7 mouse cellular contexts compared by ENCODE assay signal in genomic region chr7:12479009-12479346, GRCm38 (mm10). TPM values are rescaled to one million over a fixed set of nuclear protein-coding genes. Genes with fewer than 3 reads are reported as not detected.
DNase-seq lines count a peak whose midpoint lies in the region; ATAC-seq lines count a peak whose summit lies in the region.

No protein-coding gene starts in this region.

- 3% methylated on average over 5 of the region's 8 CpGs for WGBS in neural tube, embryonic 11.5 days
- under 1% methylated on average over 8 of the region's 8 CpGs for WGBS in embryonic facial prominence, embryonic 15.5 days
- WGBS in limb, embryonic 13.5 days, result 2% methylated on average over 7 of the region's 8 CpGs
- 2% methylated on average over 8 of the region's 8 CpGs for WGBS in stomach, embryonic 16.5 days

- no peak for DNase-seq in neural tube, embryonic 11.5 days (ENCODE audit: low spot score)
- DNase-seq in neural tube, embryonic 10.5 days (ENCODE audit: extremely low spot score, low spot score), result no peak
- no peak for DNase-seq in adrenal gland, postnatal 10 days
- DNase-seq in cerebellum, adult 8-10 months, result no peak

- peaks cover 11% of the 10 kb centered on the region for H3K9me3 ChIP-seq in neural tube, embryonic 11.5 days (ENCODE audit: control insufficient read depth, low read length)
- H3K9me3 ChIP-seq in embryonic facial prominence, embryonic 15.5 days (replicated peaks), result 0 out of 2 replicates have a peak, but pooled peaks cover 5% of the 10 kb centered on the region
- peaks cover 23% of the 10 kb centered on the region for H3K9me3 ChIP-seq in limb, embryonic 13.5 days
- H3K9me3 ChIP-seq in stomach, embryonic 16.5 days (replicated peaks; ENCODE audit: control insufficient read depth, low read length), result peaks cover 19% of the 10 kb centered on the region

- H3K27me3 ChIP-seq in neural tube, embryonic 11.5 days (ENCODE audit: control insufficient read depth, insufficient read depth, low read length), result no peaks in the 10 kb centered on the region
- no peaks in the 10 kb centered on the region for H3K27me3 ChIP-seq in embryonic facial prominence, embryonic 15.5 days
- H3K27me3 ChIP-seq in limb, embryonic 13.5 days, result no peaks in the 10 kb centered on the region
- no peaks in the 10 kb centered on the region for H3K27me3 ChIP-seq in stomach, embryonic 16.5 days (ENCODE audit: control insufficient read depth, insufficient read depth, low read length)

- H3K4me3 ChIP-seq in neural tube, embryonic 11.5 days (ENCODE audit: low read depth, low read length), result peak overlapping the region; percentile 94
- H3K4me3 ChIP-seq in embryonic facial prominence, embryonic 15.5 days (replicated peaks), result peak overlapping the region; percentile 84
- peak overlapping the region; percentile 78 for H3K4me3 ChIP-seq in limb, embryonic 13.5 days
- H3K4me3 ChIP-seq in stomach, embryonic 16.5 days (replicated peaks; ENCODE audit: low read length), result peak overlapping the region; percentile 95

- no peaks in the 10 kb centered on the region for H3K4me1 ChIP-seq in neural tube, embryonic 11.5 days (ENCODE audit: control insufficient read depth, insufficient read depth, low read length)
- 0 out of 2 replicates have a peak, but pooled peaks cover 6% of the 10 kb centered on the region for H3K4me1 ChIP-seq in embryonic facial prominence, embryonic 15.5 days
- H3K4me1 ChIP-seq in limb, embryonic 13.5 days, result 0 out of 2 replicates have a peak, but pooled peaks cover 5% of the 10 kb centered on the region
- H3K4me1 ChIP-seq in stomach, embryonic 16.5 days (ENCODE audit: control insufficient read depth, insufficient read depth, low read length), result peaks cover 2% of the 10 kb centered on the region; the same call in 1 of the 2 replicates

- H3K27ac ChIP-seq in neural tube, embryonic 11.5 days (ENCODE audit: low read depth, low read length), result no peak overlapping the region
- H3K27ac ChIP-seq in embryonic facial prominence, embryonic 15.5 days (replicated peaks), result no peak overlapping the region
- H3K27ac ChIP-seq in limb, embryonic 13.5 days, result peak overlapping the region; percentile 89; the same call in 1 of the 2 replicates
- peak overlapping the region; percentile 86; the same call in 1 of the 2 replicates for H3K27ac ChIP-seq in stomach, embryonic 16.5 days (ENCODE audit: low read length)

- ATAC-seq in neural tube, embryonic 11.5 days (ENCODE audit: insufficient read depth, low FRiP score, low TSS enrichment), result peak; percentile 24; the same call in 1 of the 2 replicates
- no peak for ATAC-seq in embryonic facial prominence, embryonic 15.5 days (ENCODE audit: insufficient number of reproducible peaks, low FRiP score, low TSS enrichment, low read depth)
- ATAC-seq in limb, embryonic 13.5 days (ENCODE audit: low FRiP score, low read depth), result peak; percentile 38; the same call in 1 of the 2 replicates
- no peak for ATAC-seq in stomach, embryonic 16.5 days (ENCODE audit: insufficient read depth, low FRiP score)

- H3K36me3 ChIP-seq in neural tube, embryonic 11.5 days (ENCODE audit: control insufficient read depth, insufficient read depth, low read length), result peaks cover 33% of the 10 kb centered on the region
- peaks cover 38% of the 10 kb centered on the region for H3K36me3 ChIP-seq in embryonic facial prominence, embryonic 15.5 days
- H3K36me3 ChIP-seq in limb, embryonic 13.5 days, result peaks cover 39% of the 10 kb centered on the region
- peaks cover 37% of the 10 kb centered on the region for H3K36me3 ChIP-seq in stomach, embryonic 16.5 days (ENCODE audit: control insufficient read depth, insufficient read depth, low read length)

- H3K4me2 ChIP-seq in neural tube, embryonic 11.5 days (ENCODE audit: low read depth), result peak overlapping the region; percentile 48
- H3K4me2 ChIP-seq in embryonic facial prominence, embryonic 15.5 days (replicated peaks), result peak overlapping the region; percentile 47
- H3K4me2 ChIP-seq in limb, embryonic 13.5 days (replicated peaks), result peak overlapping the region; percentile 68
- peak overlapping the region; percentile 60 for H3K4me2 ChIP-seq in stomach, embryonic 16.5 days (ENCODE audit: low read depth, low read length)

- H3K9ac ChIP-seq in neural tube, embryonic 11.5 days (ENCODE audit: low read length), result peak overlapping the region; percentile 98
- H3K9ac ChIP-seq in embryonic facial prominence, embryonic 15.5 days, result peak overlapping the region; percentile 77; the same call in 1 of the 2 replicates
- H3K9ac ChIP-seq in limb, embryonic 13.5 days, result peak overlapping the region; percentile 97
- peak overlapping the region; percentile 99 for H3K9ac ChIP-seq in stomach, embryonic 16.5 days (ENCODE audit: low read length)

RNA-seq across cellular contexts. Expression of gene Zfp606, which starts 0.9 kb away (rescaled TPM):
- 46.7 and 48.0 TPM in 2 replicates for polyA plus RNA-seq in neural tube, embryonic 11.5 days (2014; fragmentation: Nextera tagmentation; extraction: Ambion mirVana)
- polyA plus RNA-seq in embryonic facial prominence, embryonic 15.5 days (2015; fragmentation: Nextera tagmentation; extraction: Ambion mirVana), result 18.2 and 18.6 TPM in 2 replicates
- 26.0 and 29.8 TPM in 2 replicates for polyA plus RNA-seq in limb, embryonic 13.5 days (2015; fragmentation: Nextera tagmentation; extraction: Ambion mirVana)
- 16.6 and 16.8 TPM in 2 replicates for polyA plus RNA-seq in stomach, embryonic 16.5 days (2015; fragmentation: Nextera tagmentation; extraction: Ambion mirVana)
- total RNA-seq in adrenal gland, postnatal 10 days (2021), result 10 to 100 TPM in 1 of 2 experiments, 1 to 10 TPM in 1; 8.8 to 16.4 TPM

RNA-seq across cellular contexts. Expression of gene 2900092C05Rik, which starts 33.3 kb away (rescaled TPM):
- not detected in 2 replicates for polyA plus RNA-seq in neural tube, embryonic 11.5 days (2014; fragmentation: Nextera tagmentation; extraction: Ambion mirVana)
- polyA plus RNA-seq in embryonic facial prominence, embryonic 15.5 days (2015; fragmentation: Nextera tagmentation; extraction: Ambion mirVana), result not detected in 2 replicates
- not detected in 2 replicates for polyA plus RNA-seq in limb, embryonic 13.5 days (2015; fragmentation: Nextera tagmentation; extraction: Ambion mirVana)
- polyA plus RNA-seq in stomach, embryonic 16.5 days (2015; fragmentation: Nextera tagmentation; extraction: Ambion mirVana), result not detected in 2 replicates
- total RNA-seq in adrenal gland, postnatal 10 days (2021), result not detected

RNA-seq across cellular contexts. Expression of gene Zfp551, which starts 56.4 kb away (rescaled TPM):
- 4.0 and 5.2 TPM in 2 replicates for polyA plus RNA-seq in neural tube, embryonic 11.5 days (2014; fragmentation: Nextera tagmentation; extraction: Ambion mirVana)
- 5.1 and 5.2 TPM in 2 replicates for polyA plus RNA-seq in embryonic facial prominence, embryonic 15.5 days (2015; fragmentation: Nextera tagmentation; extraction: Ambion mirVana)
- polyA plus RNA-seq in limb, embryonic 13.5 days (2015; fragmentation: Nextera tagmentation; extraction: Ambion mirVana), result 5.5 and 6.3 TPM in 2 replicates
- 3.9 and 4.1 TPM in 2 replicates for polyA plus RNA-seq in stomach, embryonic 16.5 days (2015; fragmentation: Nextera tagmentation; extraction: Ambion mirVana)
- total RNA-seq in adrenal gland, postnatal 10 days (2021), result 1 to 10 TPM; 3.0 to 4.8 TPM

Comparison
In these comparisons a context has a peak if more than half of its experiments do, and no peak if none do; other contexts are left out.
1. ATAC-seq: peak in neural tube, embryonic 11.5 days (single experiment) and limb, embryonic 13.5 days (single experiment); none in embryonic facial prominence, embryonic 15.5 days (single experiment) and stomach, embryonic 16.5 days (single experiment).
2. H3K27ac ChIP-seq: peak in limb, embryonic 13.5 days (single experiment) and stomach, embryonic 16.5 days (single experiment); none in neural tube, embryonic 11.5 days (single experiment) and embryonic facial prominence, embryonic 15.5 days (single experiment).
3. Peak in every context shown above with its lines, with median percentiles within 50 percentile points of each other: H3K4me2 ChIP-seq, H3K4me3 ChIP-seq and H3K9ac ChIP-seq.